Mouse (Mus musculus) lung, postnatal 10 days (tissue): ENCODE results near the gene Ccdc136.

Source experiments
- DNase-seq: peaks from one replicate; pipeline ENCODE4 v3.0.0; 2021

Ccdc136 gene

GRCm38 (mm10) chr6:29439789-29440188 lies 43.7 kb downstream of the Ccdc136 start:
- no peak for DNase-seq

- DNase-seq, result peak; percentile 55
Measured at GRCm38 (mm10) chr6:29444773-29445172, 48.7 kb downstream of the Ccdc136 start.

- DNase-seq, result peak; percentile 54
Measured at GRCm38 (mm10) chr6:29445354-29445753, 49.2 kb downstream of the Ccdc136 start.

GRCm38 (mm10) chr6:29449858-29450257 lies 53.7 kb downstream of the Ccdc136 start:
- no peak for DNase-seq

GRCm38 (mm10) chr6:29450667-29451066 lies 54.6 kb downstream of the Ccdc136 start:
- no peak for DNase-seq

- no peak for DNase-seq
Measured at GRCm38 (mm10) chr6:29461502-29461901, 65.4 kb downstream of the Ccdc136 start.

GRCm38 (mm10) chr6:29463388-29463787 lies 67.3 kb downstream of the Ccdc136 start:
- no peak for DNase-seq

GRCm38 (mm10) chr6:29467583-29468354 lies 71.7 kb downstream of the Ccdc136 start, which contains the start of gene Atp6v1f:
TSS of gene Atp6v1f (plus strand) at chr6:29467718.
- peak; percentile 95 for DNase-seq

GRCm38 (mm10) chr6:29468851-29469250 lies 72.7 kb downstream of the Ccdc136 start:
- no peak for DNase-seq

GRCm38 (mm10) chr6:29471137-29471536 lies 75.0 kb downstream of the Ccdc136 start, which contains the start of gene Atp6v1fnb:
TSS of gene Atp6v1fnb (plus strand) at chr6:29471437.
- no peak for DNase-seq

- DNase-seq, result peak; percentile 88
Measured at GRCm38 (mm10) chr6:29473941-29474691, 78.0 kb downstream of the Ccdc136 start.

GRCm38 (mm10) chr6:29474736-29475135 lies 78.6 kb downstream of the Ccdc136 start:
- no peak for DNase-seq
